Comparison of ENCODE assay signal across 16 mouse cellular contexts in the genomic region with DNA sequence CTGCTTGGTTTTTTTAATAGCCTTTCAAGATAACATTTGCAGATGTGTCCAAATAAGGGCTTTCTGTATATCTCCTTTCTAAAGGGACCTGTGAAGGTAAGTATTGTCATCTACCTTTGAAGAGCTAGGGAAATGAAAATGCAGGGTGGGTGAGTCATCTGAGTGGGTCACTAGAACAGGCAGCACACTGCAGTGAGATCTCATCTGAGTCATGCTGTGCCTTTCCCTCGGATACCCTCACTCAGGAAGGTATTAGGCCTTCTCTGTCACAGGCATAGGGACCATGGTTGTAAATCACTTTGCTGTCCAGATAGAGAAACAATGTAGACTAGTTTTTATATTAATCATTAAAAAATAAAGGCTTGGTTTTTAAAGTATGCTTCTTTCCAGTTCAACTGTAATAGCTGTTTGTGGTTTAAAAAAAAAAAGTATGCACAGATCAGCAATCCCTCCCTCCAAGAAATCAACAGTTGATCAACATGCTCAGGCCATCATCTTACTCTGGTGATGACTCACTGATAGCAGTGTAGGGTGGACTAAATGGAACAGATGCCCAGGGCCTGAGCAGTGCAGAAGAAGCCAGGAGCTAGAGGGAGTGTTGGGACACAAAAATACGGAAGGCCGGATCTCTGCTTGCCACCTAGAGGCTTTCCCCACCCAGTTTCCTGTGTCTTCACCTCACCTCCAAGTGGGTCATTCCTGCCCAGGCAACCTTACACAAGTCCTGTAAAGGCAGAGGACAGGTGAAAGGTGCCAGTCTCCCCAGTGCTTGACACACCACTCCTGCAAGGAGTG.
DNase-seq lines count a peak whose midpoint lies in the region; ATAC-seq lines count a peak whose summit lies in the region.
"Had no signal": no experiment of that assay in that cellular context is flagged by ENCODE, and none has a peak within 500 bp of the region (broad histone marks: within the 10 kb centered on the region; RNA-seq: fewer than 3 reads in every experiment).

No protein-coding gene starts in this region.

- no peak for DNase-seq in neural tube, embryonic 10.5 days (ENCODE audit: extremely low spot score, low spot score)
- DNase-seq in midbrain, embryonic 10.5 days (ENCODE audit: low spot score): no peak
- no peak for DNase-seq in thymus, postnatal 14 days
- no peak for DNase-seq in urinary bladder, postnatal 10 days (ENCODE audit: low spot score)
- DNase-seq in gastrocnemius, postnatal 4 days (ENCODE audit: low spot score in 2 of 2): no peak
- DNase-seq: adrenal gland, postnatal 36 days; cerebellum, adult 11 months; gastrocnemius, postnatal 36 days; kidney, postnatal 36 days; lung, postnatal 14 days had no signal

- WGBS in neural tube, embryonic 13.5 days: 64% methylated on average over 3 of the region's 3 CpGs
- 75% methylated on average over 3 of the region's 3 CpGs for WGBS in forebrain, embryonic 16.5 days
- WGBS in midbrain, embryonic 10.5 days: 82% methylated on average over 3 of the region's 3 CpGs

- no peak overlapping the region for H3K4me3 ChIP-seq in neural tube, embryonic 13.5 days
- no peak overlapping the region for H3K4me3 ChIP-seq in forebrain, embryonic 16.5 days (replicated peaks; ENCODE audit: low read length)
- H3K4me3 ChIP-seq in midbrain, embryonic 10.5 days: no peak overlapping the region
- H3K4me3 ChIP-seq: erythroblast, embryonic 14.5 days; heart, embryonic 15.5 days; myocyte had no signal

- H3K27ac ChIP-seq in neural tube, embryonic 13.5 days (replicated peaks): peak overlapping the region; percentile 86
- H3K27ac ChIP-seq in forebrain, embryonic 16.5 days (ENCODE audit: low read length): peak overlapping the region; percentile 11; the same call in 1 of the 2 replicates
- peak overlapping the region; percentile 46; the same call in 1 of the 2 replicates for H3K27ac ChIP-seq in midbrain, embryonic 10.5 days (replicated peaks)
- H3K27ac ChIP-seq: heart, embryonic 15.5 days had no signal

- no peak for ATAC-seq in neural tube, embryonic 13.5 days (ENCODE audit: low read depth)
- no peak for ATAC-seq in forebrain, embryonic 16.5 days

- H3K4me1 ChIP-seq in neural tube, embryonic 13.5 days (replicated peaks): peaks cover 78% of the 10 kb centered on the region
- peaks cover 34% of the 10 kb centered on the region for H3K4me1 ChIP-seq in forebrain, embryonic 16.5 days (replicated peaks; ENCODE audit: control insufficient read depth, insufficient read depth, low read length)
- H3K4me1 ChIP-seq in midbrain, embryonic 10.5 days: peaks cover 17% of the 10 kb centered on the region

- H3K4me2 ChIP-seq in neural tube, embryonic 13.5 days: no peak overlapping the region
- H3K4me2 ChIP-seq in forebrain, embryonic 16.5 days (ENCODE audit: low read length): no peak overlapping the region
- H3K4me2 ChIP-seq: heart, embryonic 15.5 days; liver, embryonic 11.5 days had no signal

- H3K36me3 ChIP-seq in neural tube, embryonic 13.5 days: no peaks in the 10 kb centered on the region
- no peaks in the 10 kb centered on the region for H3K36me3 ChIP-seq in forebrain, embryonic 16.5 days (ENCODE audit: control insufficient read depth, insufficient read depth)
- H3K36me3 ChIP-seq in midbrain, embryonic 10.5 days: peaks cover 7% of the 10 kb centered on the region; the same call in 1 of the 2 replicates
- H3K36me3 ChIP-seq: heart, embryonic 15.5 days had no signal

- no peaks in the 10 kb centered on the region for H3K9me3 ChIP-seq in neural tube, embryonic 13.5 days
- H3K9me3 ChIP-seq in forebrain, embryonic 16.5 days (ENCODE audit: control insufficient read depth, low read length): no peaks in the 10 kb centered on the region
- no peaks in the 10 kb centered on the region for H3K9me3 ChIP-seq in midbrain, embryonic 10.5 days (replicated peaks)
- H3K9me3 ChIP-seq: heart, embryonic 15.5 days had no signal

- H3K9ac ChIP-seq in neural tube, embryonic 13.5 days: peak overlapping the region; percentile 31; the same call in 1 of the 2 replicates
- H3K9ac ChIP-seq in forebrain, embryonic 16.5 days (replicated peaks; ENCODE audit: low read depth, low read length): no peak overlapping the region
- H3K9ac ChIP-seq: heart, embryonic 15.5 days had no signal

- no peaks in the 10 kb centered on the region for H3K27me3 ChIP-seq in neural tube, embryonic 13.5 days
- H3K27me3 ChIP-seq in forebrain, embryonic 16.5 days (replicated peaks; ENCODE audit: control insufficient read depth, insufficient read depth, low read length): no peaks in the 10 kb centered on the region
- H3K27me3 ChIP-seq in midbrain, embryonic 10.5 days (ENCODE audit: low read depth, poor library complexity, severe bottlenecking): no peaks in the 10 kb centered on the region
- H3K27me3 ChIP-seq: heart, embryonic 15.5 days had no signal

Comparison
In these comparisons a context has a peak if more than half of its experiments do, and no peak if none do; other contexts are left out.
1. H3K27ac ChIP-seq: peak in every context shown above with its lines; median percentile 86 in neural tube, embryonic 13.5 days; 46 in midbrain, embryonic 10.5 days; 11 in forebrain, embryonic 16.5 days.